Mouse (Mus musculus): ENCODE results near the gene Atp11b. TPM values are rescaled to one million over a fixed set of nuclear protein-coding genes. Genes with fewer than 3 reads are reported as not detected.

Atp11b gene
- polyA plus RNA-seq, 1 experiment from 2014 or later: 37.1 TPM

DNA sequence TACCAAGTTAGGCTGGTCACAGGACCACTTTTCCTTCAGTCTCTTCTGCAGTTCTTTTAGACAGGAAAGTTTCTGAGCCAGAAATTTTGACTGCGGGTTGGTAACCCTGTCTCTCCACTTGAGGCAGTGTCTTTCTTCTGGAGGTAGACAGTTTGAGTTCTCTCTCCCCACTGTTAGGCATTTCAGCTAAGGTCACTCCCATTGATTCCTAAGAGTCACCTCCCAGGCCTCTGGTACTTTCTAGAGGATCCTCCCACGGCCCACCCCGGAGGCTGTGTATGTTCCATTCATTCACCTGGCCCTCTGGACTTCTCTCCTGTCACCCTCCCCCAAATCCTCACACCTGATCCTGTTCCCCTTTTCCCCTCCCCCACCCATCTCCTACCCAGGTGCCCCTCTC is 68.1 kb downstream of the Atp11b start:
- H3K36me3 ChIP-seq: peaks cover 16% of the 10 kb centered on the region
- H3K9ac ChIP-seq: no peak overlapping the region
- 92% methylated on average over 3 of the region's 3 CpGs for WGBS
- H3K9me3 ChIP-seq: no peaks in the 10 kb centered on the region
- no peak overlapping the region for H3K4me2 ChIP-seq (replicated peaks)
- no peak overlapping the region for H3K27ac ChIP-seq
- no peaks in the 10 kb centered on the region for H3K4me1 ChIP-seq
- no peak overlapping the region for H3K4me3 ChIP-seq
- no peaks in the 10 kb centered on the region for H3K27me3 ChIP-seq (replicated peaks)
- ATAC-seq (ENCODE audit: low FRiP score, low read depth): no peak

DNA sequence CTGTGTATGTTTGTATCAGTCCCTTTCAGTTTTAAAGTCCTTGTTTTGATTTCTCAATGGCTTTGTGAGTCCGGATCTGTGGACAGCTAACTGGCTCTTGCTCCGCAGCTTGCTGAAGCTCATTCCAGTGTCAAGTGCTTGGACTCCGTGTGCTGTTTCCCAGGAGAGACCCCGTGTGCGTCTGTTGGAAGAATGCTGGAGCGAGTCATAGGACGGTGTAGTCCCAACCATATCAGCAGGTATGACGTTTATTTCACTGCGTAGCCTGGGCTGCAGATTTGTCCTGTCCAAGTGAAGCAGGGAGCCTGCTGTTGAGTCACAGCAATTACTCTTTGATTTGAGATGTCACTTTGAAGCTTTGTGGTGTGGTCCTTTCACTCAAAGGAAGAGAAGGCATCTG is 95.4 kb downstream of the Atp11b start:
- no peak overlapping the region for H3K4me3 ChIP-seq
- no peaks in the 10 kb centered on the region; the same call in 1 of the 2 replicates for H3K36me3 ChIP-seq
- 96% methylated on average over 9 of the region's 9 CpGs for WGBS
- H3K9ac ChIP-seq: no peak overlapping the region
- no peak overlapping the region for H3K4me2 ChIP-seq (replicated peaks)
- no peaks in the 10 kb centered on the region for H3K27me3 ChIP-seq (replicated peaks)
- ATAC-seq (ENCODE audit: low FRiP score, low read depth): no peak
- no peak overlapping the region for H3K27ac ChIP-seq
- no peaks in the 10 kb centered on the region for H3K4me1 ChIP-seq
- H3K9me3 ChIP-seq: no peaks in the 10 kb centered on the region

DNA sequence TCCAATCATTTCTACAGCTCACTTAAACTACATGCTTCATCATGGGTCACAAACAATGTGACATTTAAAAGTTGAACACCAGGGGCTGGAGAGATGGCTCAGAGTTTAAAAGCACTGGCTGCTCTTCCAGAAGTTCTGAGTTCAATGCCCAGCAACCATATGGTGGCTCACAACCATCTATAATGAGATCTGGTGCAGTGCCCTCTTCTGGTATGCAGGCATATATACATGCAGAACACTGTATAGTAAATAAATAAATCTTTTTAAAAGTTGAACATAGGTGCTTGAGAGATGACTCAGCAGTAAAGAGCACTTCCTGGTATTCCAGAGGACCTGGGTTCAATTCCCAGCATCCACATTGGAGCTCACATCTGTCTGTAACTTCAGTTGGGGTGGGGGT is 129.4 kb downstream of the Atp11b start:
- no peaks in the 10 kb centered on the region for H3K4me1 ChIP-seq
- H3K9me3 ChIP-seq: no peaks in the 10 kb centered on the region; the same call in 1 of the 2 replicates
- no peak overlapping the region for H3K4me2 ChIP-seq (replicated peaks)
- H3K27ac ChIP-seq: no peak overlapping the region
- H3K27me3 ChIP-seq (replicated peaks): no peaks in the 10 kb centered on the region
- H3K9ac ChIP-seq: no peak overlapping the region
- H3K4me3 ChIP-seq: no peak overlapping the region
- no peak for ATAC-seq (ENCODE audit: low FRiP score, low read depth)
- H3K36me3 ChIP-seq: no peaks in the 10 kb centered on the region

DNA sequence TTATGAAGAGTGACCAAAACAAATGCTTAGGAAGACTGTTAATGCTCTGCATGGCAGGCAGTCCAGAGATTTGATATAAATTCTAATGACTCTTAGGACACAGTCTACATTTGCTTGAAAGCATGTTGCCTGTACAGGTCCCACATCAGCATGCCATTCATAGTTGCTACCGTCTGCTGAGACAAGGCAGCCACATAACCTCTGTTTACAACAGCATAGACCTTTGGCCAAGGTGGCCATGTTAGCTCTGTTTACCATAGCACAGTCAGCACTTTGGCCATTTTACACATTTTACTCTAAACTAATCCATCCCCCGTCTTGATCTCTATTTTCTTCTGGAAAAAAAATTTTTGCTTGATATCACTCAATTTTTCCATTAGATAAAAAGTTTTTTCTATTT is 135.6 kb downstream of the Atp11b start:
- H3K36me3 ChIP-seq: peaks cover 22% of the 10 kb centered on the region; the same call in 1 of the 2 replicates
- no peaks in the 10 kb centered on the region for H3K27me3 ChIP-seq (replicated peaks)
- ATAC-seq (ENCODE audit: low FRiP score, low read depth): no peak
- no peak overlapping the region for H3K9ac ChIP-seq
- 98% methylated on average over 2 of the region's 2 CpGs for whole genome bisulfite sequencing
- H3K9me3 ChIP-seq: no peaks in the 10 kb centered on the region
- H3K27ac ChIP-seq: no peak overlapping the region
- no peaks in the 10 kb centered on the region for H3K4me1 ChIP-seq
- no peak overlapping the region for H3K4me2 ChIP-seq (replicated peaks)
- no peak overlapping the region for H3K4me3 ChIP-seq

DNA sequence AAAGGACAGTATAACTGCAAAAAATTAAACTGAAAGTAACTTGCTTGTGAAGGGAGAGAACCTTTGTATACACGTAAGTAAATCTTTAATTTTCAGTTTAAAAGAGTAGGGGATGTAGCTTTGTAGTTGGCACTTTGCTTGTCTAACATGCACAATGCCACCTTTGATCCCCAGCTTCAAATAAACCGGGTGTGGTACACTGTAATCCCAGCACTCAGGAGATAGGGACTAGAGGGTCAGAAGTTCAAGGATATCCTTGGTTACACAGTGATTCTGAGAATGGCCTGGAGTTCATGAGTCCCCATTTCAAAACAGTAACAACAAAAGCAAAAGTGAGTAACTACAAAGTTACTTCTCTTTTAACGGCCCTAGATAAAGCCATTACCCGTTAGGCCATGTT is 137.2 kb downstream of the Atp11b start:
- no peak overlapping the region for H3K4me2 ChIP-seq (replicated peaks)
- no peaks in the 10 kb centered on the region for H3K27me3 ChIP-seq (replicated peaks)
- no peaks in the 10 kb centered on the region for H3K9me3 ChIP-seq
- WGBS: 94% methylated on average over 4 of the region's 4 CpGs
- no peaks in the 10 kb centered on the region for H3K4me1 ChIP-seq
- H3K27ac ChIP-seq: no peak overlapping the region
- no peak overlapping the region for H3K4me3 ChIP-seq
- H3K9ac ChIP-seq: no peak overlapping the region
- ATAC-seq (ENCODE audit: low FRiP score, low read depth): no peak
- H3K36me3 ChIP-seq: peaks cover 25% of the 10 kb centered on the region

DNA sequence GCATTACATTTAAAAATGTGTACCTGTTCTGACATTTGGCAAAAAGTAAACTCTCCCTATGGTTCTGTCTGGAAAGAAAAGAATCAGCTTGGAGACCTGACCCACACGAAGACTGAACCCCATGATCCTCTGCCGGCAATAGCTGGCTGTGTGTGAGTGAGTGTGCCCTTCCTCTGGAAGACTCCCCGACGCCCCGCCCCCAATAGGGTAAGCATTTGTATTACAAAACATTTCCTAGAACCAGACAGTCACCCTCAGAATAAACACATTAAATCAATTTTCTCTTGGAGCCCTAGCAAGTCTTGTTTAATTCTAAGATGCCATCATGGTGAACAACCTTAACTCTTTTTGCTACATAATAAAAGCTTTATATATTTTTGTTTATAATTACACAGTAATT is 139.2 kb downstream of the Atp11b start:
- Histone ChIP-seq H3K36me3 (peaks cover 31% of the 10 kb centered on the region), H3K27me3 (replicated peaks) (no peaks in the 10 kb centered on the region), H3K27ac (no peak overlapping the region), H3K9me3 (no peaks in the 10 kb centered on the region), H3K4me1 (no peaks in the 10 kb centered on the region), H3K9ac (no peak overlapping the region), H3K4me3 (no peak overlapping the region), H3K4me2 (replicated peaks) (no peak overlapping the region)
- ATAC-seq (ENCODE audit: low FRiP score, low read depth): no peak
- WGBS: 81% methylated on average over 5 of the region's 5 CpGs

DNA sequence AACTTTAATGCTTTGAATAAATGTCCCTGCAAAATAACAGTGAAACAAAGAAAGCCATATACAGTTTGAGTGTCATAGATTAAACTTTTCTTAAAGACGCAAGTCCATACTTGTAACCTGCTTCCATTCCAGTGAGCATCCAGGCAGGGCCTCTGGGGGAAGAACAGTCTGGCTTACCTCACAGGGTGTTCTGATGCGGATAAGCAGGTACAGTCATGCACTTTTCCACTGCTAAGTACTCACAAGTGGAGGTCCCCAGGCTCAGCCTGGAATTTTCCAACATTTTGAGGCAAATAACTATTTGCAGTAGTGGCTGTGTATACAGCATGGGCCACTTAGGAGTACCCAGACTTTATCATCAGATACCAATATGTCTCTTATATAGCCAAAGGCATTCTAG is 144.0 kb downstream of the Atp11b start:
- 92% methylated on average over 2 of the region's 2 CpGs for WGBS
- no peak for ATAC-seq (ENCODE audit: low FRiP score, low read depth)

DNA sequence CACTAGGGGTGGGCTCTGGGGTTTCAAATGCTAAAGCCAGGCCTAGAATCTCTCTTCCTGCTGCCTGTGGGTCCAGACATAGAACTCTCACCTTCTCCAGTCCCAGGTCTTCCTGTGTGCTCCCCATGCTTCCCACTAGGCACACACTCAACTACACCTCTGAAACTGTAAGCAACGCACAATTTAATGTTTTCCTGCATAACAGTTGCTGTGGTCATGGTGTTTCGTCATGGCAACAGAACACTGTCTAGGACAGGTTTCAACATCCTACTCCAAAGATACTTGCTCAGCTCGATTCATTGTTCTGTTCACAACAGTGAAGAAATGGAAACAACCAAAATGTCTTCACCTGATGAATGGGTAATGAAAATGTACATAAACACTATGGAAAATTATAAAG is 145.2 kb downstream of the Atp11b start:
- H3K36me3 ChIP-seq: peaks cover 24% of the 10 kb centered on the region
- H3K4me2 ChIP-seq (replicated peaks): no peak overlapping the region
- H3K4me1 ChIP-seq: no peaks in the 10 kb centered on the region
- no peaks in the 10 kb centered on the region for H3K27me3 ChIP-seq (replicated peaks)
- WGBS: 93% methylated on average over 3 of the region's 3 CpGs
- no peak overlapping the region for H3K27ac ChIP-seq
- no peak overlapping the region for H3K4me3 ChIP-seq
- no peaks in the 10 kb centered on the region for H3K9me3 ChIP-seq
- no peak overlapping the region for H3K9ac ChIP-seq
- ATAC-seq (ENCODE audit: low FRiP score, low read depth): no peak

More for the DNA sequence above, 144.0 kb downstream of the Atp11b start:
- H3K4me3 ChIP-seq: no peak overlapping the region
- no peak overlapping the region for H3K9ac ChIP-seq
- no peak overlapping the region for H3K4me2 ChIP-seq (replicated peaks)
- H3K27me3 ChIP-seq (replicated peaks): no peaks in the 10 kb centered on the region
- no peak overlapping the region for H3K27ac ChIP-seq
- H3K36me3 ChIP-seq: peaks cover 20% of the 10 kb centered on the region
- no peaks in the 10 kb centered on the region for H3K4me1 ChIP-seq
- no peaks in the 10 kb centered on the region for H3K9me3 ChIP-seq

DNA sequence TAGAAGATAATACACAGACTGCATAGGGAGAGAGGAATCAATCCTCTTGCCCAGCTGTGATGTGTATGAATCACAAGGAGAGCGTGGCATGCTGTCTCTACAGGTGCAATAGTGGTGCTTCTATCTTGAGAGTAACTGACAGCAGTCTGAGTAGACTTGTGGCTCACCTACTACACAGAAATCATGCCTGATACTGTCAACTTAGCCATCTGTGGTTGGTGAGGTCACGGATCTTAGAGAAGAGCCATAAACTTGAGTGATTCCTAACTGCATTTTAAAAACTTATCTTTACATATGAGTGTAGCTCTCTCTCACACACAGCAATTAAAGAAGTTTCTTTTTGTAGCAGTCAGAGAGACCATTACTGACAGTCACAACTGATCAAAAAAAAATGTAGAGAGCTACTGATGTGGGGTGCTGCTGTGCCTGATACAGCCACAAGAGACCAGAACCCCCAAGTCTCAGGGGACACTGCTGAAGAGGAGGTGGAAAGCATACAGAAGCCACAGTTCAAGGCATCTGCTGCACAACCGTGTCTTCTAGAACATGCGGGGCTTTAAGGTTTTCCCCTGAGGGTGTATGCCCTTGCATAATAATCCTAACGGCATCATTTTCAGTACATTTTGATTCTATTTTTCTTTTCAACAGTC is 146.8 kb downstream of the Atp11b start:
- Histone ChIP-seq H3K27ac (no peak overlapping the region), H3K36me3 (peaks cover 26% of the 10 kb centered on the region), H3K9me3 (no peaks in the 10 kb centered on the region), H3K4me2 (replicated peaks) (no peak overlapping the region), H3K4me3 (no peak overlapping the region), H3K27me3 (replicated peaks) (no peaks in the 10 kb centered on the region), H3K9ac (no peak overlapping the region), H3K4me1 (no peaks in the 10 kb centered on the region)
- ATAC-seq (ENCODE audit: low FRiP score, low read depth): no peak
- WGBS: 92% methylated on average over 5 of the region's 5 CpGs

Other genes with a start within 250 kb of the Atp11b start
- 97.1 and 98.6 TPM in 2 replicates for gene Dcun1d1, start 183.3 kb downstream of the Atp11b start, polyA plus RNA-seq (2016; fragmentation: Nextera tagmentation; extraction: Ambion mirVana)
- 33.2 and 35.9 TPM in 2 replicates for gene Mccc1, start 246.6 kb downstream of the Atp11b start, polyA plus RNA-seq (2016; fragmentation: Nextera tagmentation; extraction: Ambion mirVana)